Mouse (Mus musculus) cortical plate, adult 2 months (tissue): ENCODE data around the gene Zcchc4.

ENCODE experiments used
- CTCF ChIP-seq: fragments of 200-500 bp; IDR thresholded peaks from 2 replicates; pipeline ENCODE4 v1.5.1; 2011; ENCODE audit warnings: mild to moderate bottlenecking, control low read depth, low read length; ENCODE audit not compliant: insufficient read depth; ENCODE audit errors: extremely low read depth
- POLR2A ChIP-seq: fragments of 200-500 bp; IDR thresholded peaks from 2 replicates; pipeline ENCODE4 v1.6.1; 2011; ENCODE audit warnings: mild to moderate bottlenecking, low read length, control low read depth; ENCODE audit not compliant: insufficient read depth; ENCODE audit errors: extremely low read depth

GRCm38 (mm10) chr5:52807030-52807429 lies 31.8 kb downstream of the Zcchc4 start:
- TF ChIP-seq POLR2A (no peak), CTCF (no peak)
